Mouse (Mus musculus) heart, adult 2 months (tissue): ENCODE measurements around the gene Gmfg. TPM values are rescaled to one million over a fixed set of nuclear protein-coding genes. Genes with fewer than 3 reads are reported as not detected.

Experiments used
- DNase-seq, 2 experiments: peaks; one replicate each; pipeline ENCODE4 v3.0.0; 2021
- H3K27ac ChIP-seq: fragments of 200-600 bp; 2 replicates; pipeline ENCODE4 v1.8.1; 2022
- H3K27me3 ChIP-seq: fragments of 200-500 bp; 2 replicates; pipeline ENCODE4 v1.6.1; 2012; ENCODE audit warnings: mild to moderate bottlenecking, low read length, inconsistent platforms, mixed read lengths; ENCODE audit not compliant: control insufficient read depth, insufficient read depth
- H3K36me3 ChIP-seq: fragments of 200-500 bp; 2 replicates; pipeline ENCODE4 v1.6.1; 2012; ENCODE audit warnings: low read length, inconsistent platforms; ENCODE audit not compliant: control insufficient read depth, insufficient read depth
- H3K4me1 ChIP-seq: fragments of 200-500 bp; 2 replicates; pipeline ENCODE4 v1.6.1; 2011; ENCODE audit warnings: low read length; ENCODE audit not compliant: control insufficient read depth, insufficient read depth
- H3K4me3 ChIP-seq: fragments of 200-600 bp; 2 replicates; pipeline ENCODE4 v1.8.1; 2022
- H3K79me2 ChIP-seq: fragments of 200-500 bp; replicated peaks from 2 replicates; pipeline ENCODE4 v1.6.1; 2012; ENCODE audit warnings: mild to moderate bottlenecking, inconsistent platforms, low read length, moderate library complexity, mixed read lengths; ENCODE audit not compliant: control insufficient read depth, insufficient read depth
- H3K9ac ChIP-seq: fragments of 200-500 bp; 2 replicates; pipeline ENCODE4 v1.6.1; 2012; ENCODE audit warnings: low read depth, mild to moderate bottlenecking, control low read depth, inconsistent platforms, low read length, mixed read lengths
- CTCF ChIP-seq: fragments of 200-600 bp; IDR thresholded peaks from 2 replicates; pipeline ENCODE4 v1.8.1; 2022; ENCODE audit warnings: antibody characterized with exemption, mild to moderate bottlenecking, moderate library complexity
- EP300 ChIP-seq: fragments of 200-500 bp; IDR thresholded peaks from 2 replicates; pipeline ENCODE4 v1.6.1; 2011; ENCODE audit warnings: low read depth, low read length, control low read depth; ENCODE audit not compliant: insufficient read depth
- POLR2A ChIP-seq: fragments of 200-500 bp; IDR thresholded peaks from 2 replicates; pipeline ENCODE4 v1.6.1; 2011; ENCODE audit warnings: mild to moderate bottlenecking, low read depth, low read length, control low read depth; ENCODE audit not compliant: insufficient read depth
- WGBS: fragments of 180-500 bp; shearing (Covaris S2); methylation state at CpG from one replicate; pipeline ENCODE4 v1.1.7; 2018; 5-methylcytosine and 5-hydroxymethylcytosine counted together
- intact Hi-C: fragments of 180-260 bp; cut with DNase I; formaldehyde crosslinking; loops from one replicate; pipeline ENCODE4 v1.15.1; 2025
- polyA plus RNA-seq: library from polyadenylated mRNA; depleted of rRNA; stranded (reverse); fragments of >200 nt; gene quantifications from 2 replicates; pipeline ENCODE4 v1.2.3, GENCODE M21; 2012
- total RNA-seq, 2 experiments: library from RNA; stranded (reverse); gene quantifications; 2 replicates each; pipeline ENCODE4 v1.2.3; 2021

The Gmfg gene
- total and polyA plus RNA-seq, 3 experiments = 3.8 to 7.1 (median 5.3) TPM

- H3K4me3 ChIP-seq = no peak overlapping the region
- intact Hi-C loops = no loop called here
- no peak overlapping the region for H3K9ac ChIP-seq
- H3K27ac ChIP-seq = no peak overlapping the region
- no peaks in the 10 kb centered on the region for H3K79me2 ChIP-seq
- DNase-seq = no peak
- H3K4me1 ChIP-seq = peaks cover 8% of the 10 kb centered on the region
- no peaks in the 10 kb centered on the region for H3K27me3 ChIP-seq
- no peak for TF ChIP-seq POLR2A
- peak; percentile 47 for TF ChIP-seq CTCF
- H3K36me3 ChIP-seq = peaks cover 11% of the 10 kb centered on the region
These were observed 19.9 kb upstream of the Gmfg start for GRCm38 (mm10) chr7:28417368-28417767.

GRCm38 (mm10) chr7:28418096-28418670 is 19.1 kb upstream of the Gmfg start:
- Histone ChIP-seq H3K36me3 (peaks cover 10% of the 10 kb centered on the region), H3K79me2 (no peaks in the 10 kb centered on the region), H3K9ac (no peak overlapping the region), H3K27me3 (no peaks in the 10 kb centered on the region), H3K4me3 (no peak overlapping the region), H3K27ac (peak overlapping the region; percentile 52), H3K4me1 (peaks cover 8% of the 10 kb centered on the region)
- DNase-seq = peak; percentile 63 to 81
- WGBS = 23% methylated on average over 8 of the region's 8 CpGs
- intact Hi-C loops = no loop called here
- peak; percentile 75; the same call in 1 of the 2 replicates for TF ChIP-seq EP300
- TF ChIP-seq CTCF = no peak

- intact Hi-C loops = no loop called here
- 66% methylated on average over 2 of the region's 2 CpGs for WGBS
- H3K4me3 ChIP-seq = no peak overlapping the region
- TF ChIP-seq EP300 (no peak), CTCF (no peak), POLR2A (no peak)
- no peak overlapping the region for H3K9ac ChIP-seq
- H3K4me1 ChIP-seq = peaks cover 8% of the 10 kb centered on the region
- DNase-seq = no peak
- no peaks in the 10 kb centered on the region for H3K27me3 ChIP-seq
- peaks cover 10% of the 10 kb centered on the region for H3K36me3 ChIP-seq
- H3K79me2 ChIP-seq = no peaks in the 10 kb centered on the region; the same call in none of the 2 replicates
- H3K27ac ChIP-seq = no peak overlapping the region
These were observed 17.8 kb upstream of the Gmfg start for GRCm38 (mm10) chr7:28419416-28419815.

GRCm38 (mm10) chr7:28423018-28423417 is 14.2 kb upstream of the Gmfg start:
- Histone ChIP-seq H3K4me1 (peaks cover 13% of the 10 kb centered on the region), H3K27me3 (no peaks in the 10 kb centered on the region), H3K79me2 (peaks cover 3% of the 10 kb centered on the region), H3K36me3 (peaks cover 19% of the 10 kb centered on the region), H3K9ac (no peak overlapping the region), H3K27ac (no peak overlapping the region), H3K4me3 (no peak overlapping the region)
- TF ChIP-seq EP300 (no peak), CTCF (no peak), POLR2A (no peak)
- no peak for DNase-seq
- WGBS = 90% methylated on average over 1 of the region's 1 CpGs
- intact Hi-C loops = no loop called here

- no peak for TF ChIP-seq POLR2A
- no peak for TF ChIP-seq CTCF
- TF ChIP-seq EP300 = no peak
- Histone ChIP-seq H3K4me3 (no peak overlapping the region), H3K9ac (no peak overlapping the region), H3K36me3 (peaks cover 37% of the 10 kb centered on the region), H3K79me2 (peaks cover 5% of the 10 kb centered on the region), H3K27ac (peak overlapping the region; percentile 27), H3K4me1 (peaks cover 8% of the 10 kb centered on the region), H3K27me3 (no peaks in the 10 kb centered on the region)
- DNase-seq = no peak
- intact Hi-C loops = no loop called here
These were observed 9.5 kb upstream of the Gmfg start for GRCm38 (mm10) chr7:28427738-28428137.

GRCm38 (mm10) chr7:28430512-28430911 is 6.7 kb upstream of the Gmfg start:
- DNase-seq = no peak
- Histone ChIP-seq H3K4me3 (no peak overlapping the region), H3K36me3 (peaks cover 54% of the 10 kb centered on the region), H3K4me1 (peaks cover 10% of the 10 kb centered on the region), H3K79me2 (peaks cover 7% of the 10 kb centered on the region), H3K9ac (no peak overlapping the region), H3K27me3 (no peaks in the 10 kb centered on the region), H3K27ac (no peak overlapping the region)
- intact Hi-C loops = no loop called here
- TF ChIP-seq CTCF = no peak
- TF ChIP-seq EP300 = no peak
- TF ChIP-seq POLR2A = no peak
- WGBS = 11% methylated on average over 1 of the region's 1 CpGs
